In genomic region chr11:89092714-89093113, GRCm38 (mm10) we compare ENCODE assay signal across 9 mouse cellular contexts. TPM values are rescaled to one million over a fixed set of nuclear protein-coding genes. Genes with fewer than 3 reads are reported as not detected.
DNase-seq lines count a peak whose midpoint lies in the region; ATAC-seq lines count a peak whose summit lies in the region.
"Had no signal": no experiment of that assay in that cellular context is flagged by ENCODE, and none has a peak within 500 bp of the region (broad histone marks: within the 10 kb centered on the region; RNA-seq: fewer than 3 reads in every experiment).

No protein-coding gene starts in this region.

- intact Hi-C loops in heart, postnatal 10 days (cut with DNase I) = no loop called here

- DNase-seq in cerebellum, postnatal 10 days = peak; percentile 56 to 64
- DNase-seq in B cell, adult 2 months = peak; percentile 78 to 82
- DNase-seq in heart, postnatal 10 days = peak; percentile 52 to 61
- no peak for DNase-seq in embryo, embryonic 10.5 days (ENCODE audit: low spot score)
- no peak for DNase-seq in urinary bladder, postnatal 10 days (ENCODE audit: low spot score)
- DNase-seq in retina, embryonic 14.5 days (ENCODE audit: low spot score) = no peak

- ATAC-seq in cerebellum, adult (ENCODE audit: insufficient number of reproducible peaks, low FRiP score, low TSS enrichment) = no peak
- ATAC-seq in megakaryocyte, adult 5-6 weeks (ENCODE audit: poor library complexity, severe bottlenecking) = peak; percentile 84

RNA-seq across cellular contexts. Expression of gene Gm525, which starts 19.1 kb away (rescaled TPM):
- total RNA-seq in heart, postnatal 10 days (2021) = not detected
- total RNA-seq in megakaryocyte, adult 5-6 weeks (2015) = not detected in 2 replicates
- not detected in 2 replicates for total RNA-seq in megakaryocyte, adult 5-6 weeks (2017)
- total RNA-seq: left cerebral cortex, postnatal 10 days had no signal

RNA-seq across cellular contexts. Expression of gene Dgke, which starts 26.1 kb away (rescaled TPM):
- total RNA-seq in heart, postnatal 10 days (2021) = 10 to 100 TPM; 13.1 to 13.5 TPM
- 1.1 and 1.3 TPM in 2 replicates for total RNA-seq in megakaryocyte, adult 5-6 weeks (2015)
- total RNA-seq in megakaryocyte, adult 5-6 weeks (2017) = 2.6 and 2.7 TPM in 2 replicates

Comparison
In these comparisons a context has a peak if more than half of its experiments do, and no peak if none do; other contexts are left out.
1. DNase-seq: peak in cerebellum, postnatal 10 days (2 of 2), B cell, adult 2 months (2 of 2) and heart, postnatal 10 days (2 of 2); none in embryo, embryonic 10.5 days (single experiment), urinary bladder, postnatal 10 days (single experiment) and retina, embryonic 14.5 days (single experiment).